Mouse (Mus musculus): ENCODE measurements at regions not wholly inside any gene's neighbourhood (a gene's known extent, or its start where the extent isn't known, plus 50 kb on each side); places are given as distances from the start of the nearest gene placed in this dataset.
A peak's percentile ranks its signal among the peaks of the same experiment; 100 is the strongest.

GRCm38 (mm10) chr13:28721548-28721981, 231.9 kb downstream of the Sox4 start:
- Histone ChIP-seq H3K4me1 (peaks cover 43% of the 10 kb centered on the region), H3K36me3 (no peaks in the 10 kb centered on the region), H3K27me3 (ENCODE audit: low read depth, poor library complexity, severe bottlenecking) (no peaks in the 10 kb centered on the region), H3K9me3 (replicated peaks) (no peaks in the 10 kb centered on the region), H3K4me3 (no peak overlapping the region), H3K27ac (no peak overlapping the region)
- 82% methylated on average over 11 of the region's 11 CpGs for WGBS
- DNase-seq (ENCODE audit: low spot score), result no peak

GRCm38 (mm10) chr13:28720639-28721239, 232.8 kb downstream of the Sox4 start:
- peak overlapping the region; percentile 74; the same call in 1 of the 2 replicates for H3K27ac ChIP-seq
- H3K36me3 ChIP-seq, result no peaks in the 10 kb centered on the region
- H3K27me3 ChIP-seq (ENCODE audit: low read depth, poor library complexity, severe bottlenecking), result no peaks in the 10 kb centered on the region
- no peak for DNase-seq (ENCODE audit: low spot score)
- no peak overlapping the region for H3K4me3 ChIP-seq
- H3K4me1 ChIP-seq, result peaks cover 43% of the 10 kb centered on the region
- no peaks in the 10 kb centered on the region for H3K9me3 ChIP-seq (replicated peaks)
- WGBS, result 55% methylated on average over 11 of the region's 11 CpGs

GRCm38 (mm10) chr13:28720169-28720568, 233.3 kb downstream of the Sox4 start:
- Histone ChIP-seq H3K27ac (no peak overlapping the region), H3K4me3 (no peak overlapping the region), H3K9me3 (replicated peaks) (no peaks in the 10 kb centered on the region), H3K27me3 (ENCODE audit: low read depth, poor library complexity, severe bottlenecking) (no peaks in the 10 kb centered on the region), H3K36me3 (no peaks in the 10 kb centered on the region), H3K4me1 (peaks cover 43% of the 10 kb centered on the region)
- WGBS, result 75% methylated on average over 11 of the region's 11 CpGs
- no peak for DNase-seq (ENCODE audit: low spot score)

GRCm38 (mm10) chr13:28718868-28719265, 234.6 kb downstream of the Sox4 start:
- Histone ChIP-seq H3K27ac (peak overlapping the region; percentile 9; the same call in 1 of the 2 replicates), H3K27me3 (ENCODE audit: low read depth, poor library complexity, severe bottlenecking) (no peaks in the 10 kb centered on the region), H3K4me1 (peaks cover 43% of the 10 kb centered on the region), H3K9me3 (replicated peaks) (no peaks in the 10 kb centered on the region), H3K4me3 (no peak overlapping the region), H3K36me3 (no peaks in the 10 kb centered on the region)
- 51% methylated on average over 5 of the region's 5 CpGs for WGBS
- DNase-seq (ENCODE audit: low spot score), result no peak

GRCm38 (mm10) chr13:28718169-28718867, 235.2 kb downstream of the Sox4 start:
- H3K9me3 ChIP-seq (replicated peaks), result no peaks in the 10 kb centered on the region
- peak; percentile 55 for DNase-seq (ENCODE audit: low spot score)
- peaks cover 43% of the 10 kb centered on the region for H3K4me1 ChIP-seq
- H3K4me3 ChIP-seq, result no peak overlapping the region
- H3K27me3 ChIP-seq (ENCODE audit: low read depth, poor library complexity, severe bottlenecking), result no peaks in the 10 kb centered on the region
- H3K36me3 ChIP-seq, result no peaks in the 10 kb centered on the region
- WGBS, result 12% methylated on average over 11 of the region's 11 CpGs
- H3K27ac ChIP-seq, result peak overlapping the region; percentile 59

GRCm38 (mm10) chr13:28717404-28717803, 236.1 kb downstream of the Sox4 start:
- no peak for DNase-seq (ENCODE audit: low spot score)
- H3K36me3 ChIP-seq, result no peaks in the 10 kb centered on the region
- no peak overlapping the region for H3K4me3 ChIP-seq
- no peaks in the 10 kb centered on the region for H3K27me3 ChIP-seq (ENCODE audit: low read depth, poor library complexity, severe bottlenecking)
- peaks cover 42% of the 10 kb centered on the region for H3K4me1 ChIP-seq
- no peaks in the 10 kb centered on the region for H3K9me3 ChIP-seq (replicated peaks)
- WGBS, result 94% methylated on average over 4 of the region's 4 CpGs
- H3K27ac ChIP-seq, result no peak overlapping the region

GRCm38 (mm10) chr13:28709966-28710365, 243.5 kb downstream of the Sox4 start:
- H3K4me3 ChIP-seq, result no peak overlapping the region
- H3K27me3 ChIP-seq (ENCODE audit: low read depth, poor library complexity, severe bottlenecking), result no peaks in the 10 kb centered on the region
- WGBS, result 83% methylated on average over 7 of the region's 7 CpGs
- H3K9me3 ChIP-seq (replicated peaks), result no peaks in the 10 kb centered on the region
- no peak for DNase-seq (ENCODE audit: low spot score)
- H3K4me1 ChIP-seq, result no peaks in the 10 kb centered on the region
- no peaks in the 10 kb centered on the region for H3K36me3 ChIP-seq
- no peak overlapping the region for H3K27ac ChIP-seq

- Histone ChIP-seq H3K36me3 (no peaks in the 10 kb centered on the region), H3K4me1 (peaks cover 22% of the 10 kb centered on the region), H3K27ac (no peak overlapping the region), H3K9me3 (replicated peaks) (no peaks in the 10 kb centered on the region), H3K4me3 (no peak overlapping the region), H3K27me3 (ENCODE audit: low read depth, poor library complexity, severe bottlenecking) (no peaks in the 10 kb centered on the region)
- DNase-seq (ENCODE audit: low spot score), result no peak
- WGBS, result 69% methylated on average over 1 of the region's 1 CpGs
Observed at GRCm38 (mm10) chr13:28701309-28701708, 252.2 kb downstream of the Sox4 start.

GRCm38 (mm10) chr13:28700081-28700480, 253.4 kb downstream of the Sox4 start:
- H3K9me3 ChIP-seq (replicated peaks), result no peaks in the 10 kb centered on the region
- no peaks in the 10 kb centered on the region for H3K27me3 ChIP-seq (ENCODE audit: low read depth, poor library complexity, severe bottlenecking)
- H3K27ac ChIP-seq, result no peak overlapping the region
- no peak for DNase-seq (ENCODE audit: low spot score)
- WGBS, result 85% methylated on average over 3 of the region's 3 CpGs
- no peaks in the 10 kb centered on the region for H3K36me3 ChIP-seq
- no peak overlapping the region for H3K4me3 ChIP-seq
- H3K4me1 ChIP-seq, result peaks cover 35% of the 10 kb centered on the region

- Histone ChIP-seq H3K4me3 (no peak overlapping the region), H3K36me3 (no peaks in the 10 kb centered on the region), H3K27ac (no peak overlapping the region), H3K9me3 (replicated peaks) (no peaks in the 10 kb centered on the region), H3K27me3 (ENCODE audit: low read depth, poor library complexity, severe bottlenecking) (no peaks in the 10 kb centered on the region), H3K4me1 (peaks cover 35% of the 10 kb centered on the region)
- 87% methylated on average over 4 of the region's 4 CpGs for WGBS
- no peak for DNase-seq (ENCODE audit: low spot score)
Observed at GRCm38 (mm10) chr13:28699490-28700032, 254.0 kb downstream of the Sox4 start.

GRCm38 (mm10) chr13:28697796-28698678, 255.5 kb downstream of the Sox4 start:
- no peak for DNase-seq (ENCODE audit: low spot score)
- Histone ChIP-seq H3K36me3 (no peaks in the 10 kb centered on the region), H3K27ac (peak overlapping the region; percentile 77), H3K9me3 (replicated peaks) (no peaks in the 10 kb centered on the region), H3K4me1 (peaks cover 42% of the 10 kb centered on the region), H3K4me3 (no peak overlapping the region), H3K27me3 (ENCODE audit: low read depth, poor library complexity, severe bottlenecking) (no peaks in the 10 kb centered on the region)
- 31% methylated on average over 12 of the region's 12 CpGs for WGBS

- Histone ChIP-seq H3K36me3 (no peaks in the 10 kb centered on the region), H3K9me3 (replicated peaks) (no peaks in the 10 kb centered on the region), H3K4me3 (no peak overlapping the region), H3K27me3 (ENCODE audit: low read depth, poor library complexity, severe bottlenecking) (no peaks in the 10 kb centered on the region), H3K4me1 (peaks cover 76% of the 10 kb centered on the region), H3K27ac (peak overlapping the region; percentile 67)
- 44% methylated on average over 4 of the region's 4 CpGs for WGBS
- no peak for DNase-seq (ENCODE audit: low spot score)
Observed at GRCm38 (mm10) chr13:28693078-28693477, 260.4 kb downstream of the Sox4 start.

- Histone ChIP-seq H3K4me3 (no peak overlapping the region), H3K4me1 (peaks cover 71% of the 10 kb centered on the region), H3K27me3 (ENCODE audit: low read depth, poor library complexity, severe bottlenecking) (no peaks in the 10 kb centered on the region), H3K27ac (peak overlapping the region; percentile 67), H3K36me3 (no peaks in the 10 kb centered on the region), H3K9me3 (replicated peaks) (no peaks in the 10 kb centered on the region)
- DNase-seq (ENCODE audit: low spot score), result no peak
- 65% methylated on average over 5 of the region's 5 CpGs for WGBS
Observed at GRCm38 (mm10) chr13:28692587-28692986, 260.9 kb downstream of the Sox4 start.

All from limb, embryonic 10.5 days (tissue).